11 mouse cellular contexts compared by ENCODE assay signal in the genomic region with DNA sequence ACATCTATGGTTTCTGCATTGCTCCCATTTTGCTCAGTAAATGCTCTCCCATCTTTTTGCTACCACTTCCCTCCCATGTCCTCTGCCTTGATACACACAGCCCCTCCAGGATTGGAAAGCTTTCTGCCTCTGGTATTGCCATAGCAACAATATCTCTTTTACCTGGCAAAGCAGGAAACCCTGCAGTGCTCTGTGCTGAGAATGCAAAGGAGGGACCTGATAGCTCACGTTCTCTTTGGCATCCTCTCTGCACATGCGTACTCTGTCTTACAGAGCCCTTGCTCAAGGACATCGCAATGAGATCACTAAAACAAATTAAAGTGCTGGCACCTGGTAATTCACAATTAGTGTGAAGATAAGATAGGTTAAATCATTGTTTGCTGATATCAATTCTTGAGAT. TPM values are rescaled to one million over a fixed set of nuclear protein-coding genes. Genes with fewer than 3 reads are reported as not detected.
A peak's percentile ranks its signal among the peaks of the same experiment; 100 is the strongest.
DNase-seq lines count a peak whose midpoint lies in the region; ATAC-seq and TF ChIP-seq lines count a peak whose summit lies in the region.
"Had no signal": no experiment of that assay in that cellular context is flagged by ENCODE, and none has a peak within 500 bp of the region (broad histone marks: within the 10 kb centered on the region; RNA-seq: fewer than 3 reads in every experiment).

No protein-coding gene starts in this region.

- TF ChIP-seq CTCF in midbrain, postnatal 0 days (IDR thresholded peaks at IDR 0.05), result no peak

- H3K4me2 ChIP-seq in intestine, embryonic 16.5 days (ENCODE audit: low read depth, low read length), result no peak overlapping the region
- no peak overlapping the region for H3K4me2 ChIP-seq in intestine, embryonic 15.5 days (replicated peaks)
- H3K4me2 ChIP-seq in hindbrain, embryonic 15.5 days, result 0 out of 2 replicates have a peak overlapping the region, but pooled peaks have one; percentile 6
- H3K4me2 ChIP-seq in midbrain, postnatal 0 days (ENCODE audit: low read depth, low read length, poor library complexity, severe bottlenecking), result no peak overlapping the region
- H3K4me2 ChIP-seq: embryonic facial prominence, embryonic 13.5 days had no signal

- H3K9me3 ChIP-seq in intestine, embryonic 16.5 days (ENCODE audit: control insufficient read depth, low read length), result no peaks in the 10 kb centered on the region
- no peaks in the 10 kb centered on the region for H3K9me3 ChIP-seq in intestine, embryonic 15.5 days
- no peaks in the 10 kb centered on the region for H3K9me3 ChIP-seq in hindbrain, embryonic 15.5 days
- H3K9me3 ChIP-seq in midbrain, postnatal 0 days (ENCODE audit: low read length), result no peaks in the 10 kb centered on the region
- H3K9me3 ChIP-seq: embryonic facial prominence, embryonic 13.5 days had no signal

- WGBS in intestine, embryonic 16.5 days, result 58% methylated on average over 3 of the region's 3 CpGs
- 65% methylated on average over 3 of the region's 3 CpGs for WGBS in intestine, embryonic 15.5 days
- WGBS in hindbrain, embryonic 15.5 days, result 36% methylated on average over 3 of the region's 3 CpGs
- WGBS in midbrain, postnatal 0 days, result 30% methylated on average over 3 of the region's 3 CpGs

- no peak overlapping the region for H3K27ac ChIP-seq in intestine, embryonic 16.5 days (ENCODE audit: low read length)
- no peak overlapping the region for H3K27ac ChIP-seq in intestine, embryonic 15.5 days
- H3K27ac ChIP-seq in hindbrain, embryonic 15.5 days (replicated peaks), result peak overlapping the region; percentile 78
- peak overlapping the region; percentile 85 for H3K27ac ChIP-seq in midbrain, postnatal 0 days (ENCODE audit: low read depth, low read length)
- H3K27ac ChIP-seq: embryonic facial prominence, embryonic 13.5 days; left cerebral cortex, adult 2 months had no signal

- H3K36me3 ChIP-seq in intestine, embryonic 16.5 days (ENCODE audit: control insufficient read depth, insufficient read depth, low read length), result peaks cover 6% of the 10 kb centered on the region
- H3K36me3 ChIP-seq in intestine, embryonic 15.5 days, result peaks cover 15% of the 10 kb centered on the region
- H3K36me3 ChIP-seq in hindbrain, embryonic 15.5 days, result peaks cover 11% of the 10 kb centered on the region; the same call in 1 of the 2 replicates
- H3K36me3 ChIP-seq in midbrain, postnatal 0 days (ENCODE audit: insufficient read depth, low read length), result peaks cover 6% of the 10 kb centered on the region; the same call in 1 of the 2 replicates

- H3K9ac ChIP-seq in intestine, embryonic 16.5 days (ENCODE audit: low read depth, low read length), result no peak overlapping the region
- no peak overlapping the region for H3K9ac ChIP-seq in intestine, embryonic 15.5 days
- no peak overlapping the region for H3K9ac ChIP-seq in hindbrain, embryonic 15.5 days
- H3K9ac ChIP-seq in midbrain, postnatal 0 days (replicated peaks; ENCODE audit: low read length, poor library complexity, severe bottlenecking), result no peak overlapping the region
- H3K9ac ChIP-seq: embryonic facial prominence, embryonic 13.5 days had no signal

- H3K27me3 ChIP-seq in intestine, embryonic 16.5 days (replicated peaks; ENCODE audit: control insufficient read depth, insufficient read depth, low read length), result no peaks in the 10 kb centered on the region
- no peaks in the 10 kb centered on the region for H3K27me3 ChIP-seq in intestine, embryonic 15.5 days (replicated peaks)
- H3K27me3 ChIP-seq in hindbrain, embryonic 15.5 days, result no peaks in the 10 kb centered on the region
- H3K27me3 ChIP-seq in midbrain, postnatal 0 days (ENCODE audit: insufficient read depth, low read length), result no peaks in the 10 kb centered on the region
- H3K27me3 ChIP-seq: embryonic facial prominence, embryonic 13.5 days had no signal

- H3K4me3 ChIP-seq in intestine, embryonic 16.5 days (ENCODE audit: low read length), result no peak overlapping the region
- no peak overlapping the region for H3K4me3 ChIP-seq in intestine, embryonic 15.5 days (replicated peaks)
- no peak overlapping the region for H3K4me3 ChIP-seq in hindbrain, embryonic 15.5 days
- H3K4me3 ChIP-seq in midbrain, postnatal 0 days (ENCODE audit: low read depth, low read length), result no peak overlapping the region
- H3K4me3 ChIP-seq: embryonic facial prominence, embryonic 13.5 days; left cerebral cortex, adult 2 months had no signal

- ATAC-seq in intestine, embryonic 16.5 days, result 0 out of 2 replicates have a peak, but pooled peaks have one; percentile 24
- ATAC-seq in intestine, embryonic 15.5 days, result no peak
- peak; percentile 76 for ATAC-seq in hindbrain, embryonic 15.5 days (ENCODE audit: low FRiP score, low read depth)
- peak; percentile 84 for ATAC-seq in midbrain, postnatal 0 days (ENCODE audit: low FRiP score)

- DNase-seq in adrenal gland, adult 2 months, result peak; percentile 60
- DNase-seq in adrenal gland, postnatal 4 days (ENCODE audit: low spot score in 2 of 2), result no peak
- DNase-seq in midbrain, postnatal 0 days (ENCODE audit: low spot score), result peak; percentile 87
- no peak for DNase-seq in thymus, postnatal 36 days
- no peak for DNase-seq in lung, adult 18-20 months
- DNase-seq: lung, postnatal 10 days had no signal

- peaks cover 22% of the 10 kb centered on the region; the same call in 1 of the 2 replicates for H3K4me1 ChIP-seq in intestine, embryonic 16.5 days (ENCODE audit: control insufficient read depth, insufficient read depth, low read length)
- H3K4me1 ChIP-seq in intestine, embryonic 15.5 days (replicated peaks), result peaks cover 22% of the 10 kb centered on the region
- peaks cover 46% of the 10 kb centered on the region for H3K4me1 ChIP-seq in hindbrain, embryonic 15.5 days (replicated peaks)
- peaks cover 4% of the 10 kb centered on the region; the same call in 1 of the 2 replicates for H3K4me1 ChIP-seq in midbrain, postnatal 0 days (ENCODE audit: insufficient read depth, low read length)

RNA-seq across cellular contexts. Expression of a gene that starts 51.3 kb away (rescaled TPM):
- 10 to 100 TPM; 37.5 to 50.4 TPM for total RNA-seq in adrenal gland, adult 2 months (2021)
- polyA plus RNA-seq in adrenal gland, adult 2 months (2012; rRNA removed), result 40.3 and 47.6 TPM in 2 replicates
- total RNA-seq in adrenal gland, postnatal 4 days (2021), result 10 to 100 TPM; 59.9 to 60.5 TPM
- polyA plus RNA-seq in intestine, embryonic 16.5 days (2015; fragmentation: Nextera tagmentation; extraction: Ambion mirVana), result 26.5 and 28.4 TPM in 2 replicates
- 30.6 and 34.9 TPM in 2 replicates for polyA plus RNA-seq in intestine, embryonic 15.5 days (2015; fragmentation: Nextera tagmentation; extraction: Ambion mirVana)
- polyA plus RNA-seq in hindbrain, embryonic 15.5 days (2015; fragmentation: Nextera tagmentation; extraction: Ambion mirVana), result 30.4 and 30.8 TPM in 2 replicates
- total RNA-seq in midbrain, postnatal 0 days (2014; rRNA removed), result 37.0 and 40.7 TPM in 2 replicates
- 22.1 and 27.5 TPM in 2 replicates for polyA plus RNA-seq in midbrain, postnatal 0 days (2015; fragmentation: Nextera tagmentation; extraction: Ambion mirVana)

Comparison
In these comparisons a context has a peak if more than half of its experiments do, and no peak if none do; other contexts are left out.
1. DNase-seq: peak in adrenal gland, adult 2 months (single experiment) and midbrain, postnatal 0 days (single experiment); none in adrenal gland, postnatal 4 days (0 of 2), thymus, postnatal 36 days (0 of 2) and lung, adult 18-20 months (0 of 2).
2. H3K27ac ChIP-seq: peak in hindbrain, embryonic 15.5 days (single experiment) and midbrain, postnatal 0 days (single experiment); none in intestine, embryonic 16.5 days (single experiment) and intestine, embryonic 15.5 days (single experiment).